Mouse (Mus musculus): ENCODE results near the gene Itsn1. TPM values are rescaled to one million over a fixed set of nuclear protein-coding genes. Genes with fewer than 3 reads are reported as not detected.
A peak's percentile ranks its signal among the peaks of the same experiment; 100 is the strongest.

The Itsn1 gene
- polyA plus RNA-seq, 1 experiment from 2014 or later = 22.7 TPM

- no peak for ATAC-seq (ENCODE audit: insufficient number of reproducible peaks, low FRiP score, low TSS enrichment, low read depth)
- H3K27me3 ChIP-seq = no peaks in the 10 kb centered on the region
- no peak overlapping the region for H3K4me3 ChIP-seq
- peaks cover 34% of the 10 kb centered on the region for H3K4me1 ChIP-seq
- H3K36me3 ChIP-seq = peaks cover 11% of the 10 kb centered on the region; the same call in 1 of the 2 replicates
- no peaks in the 10 kb centered on the region for H3K9me3 ChIP-seq
- WGBS = 89% methylated on average over 4 of the region's 4 CpGs
- no peak overlapping the region for H3K4me2 ChIP-seq
- no peak overlapping the region for H3K27ac ChIP-seq
- no peak overlapping the region for H3K9ac ChIP-seq
Measured at GRCm38 (mm10) chr16:91837558-91838041, 108.5 kb downstream of the Itsn1 start.

- peaks cover 21% of the 10 kb centered on the region for H3K36me3 ChIP-seq
- H3K4me2 ChIP-seq = no peak overlapping the region
- no peak overlapping the region for H3K9ac ChIP-seq
- ATAC-seq (ENCODE audit: insufficient number of reproducible peaks, low FRiP score, low TSS enrichment, low read depth) = no peak
- H3K4me3 ChIP-seq = no peak overlapping the region
- H3K4me1 ChIP-seq = peaks cover 38% of the 10 kb centered on the region
- H3K9me3 ChIP-seq = no peaks in the 10 kb centered on the region
- WGBS = 75% methylated on average over 11 of the region's 11 CpGs
- H3K27ac ChIP-seq = no peak overlapping the region
- H3K27me3 ChIP-seq = no peaks in the 10 kb centered on the region
Measured at GRCm38 (mm10) chr16:91838771-91839170, 109.7 kb downstream of the Itsn1 start.

GRCm38 (mm10) chr16:91839462-91839861, 110.4 kb downstream of the Itsn1 start:
- Histone ChIP-seq H3K36me3 (peaks cover 24% of the 10 kb centered on the region), H3K9ac (no peak overlapping the region), H3K4me3 (no peak overlapping the region), H3K4me1 (peaks cover 42% of the 10 kb centered on the region), H3K27me3 (no peaks in the 10 kb centered on the region), H3K9me3 (no peaks in the 10 kb centered on the region), H3K27ac (no peak overlapping the region), H3K4me2 (no peak overlapping the region)
- WGBS = 57% methylated on average over 11 of the region's 11 CpGs
- no peak for ATAC-seq (ENCODE audit: insufficient number of reproducible peaks, low FRiP score, low TSS enrichment, low read depth)

GRCm38 (mm10) chr16:91841026-91841630, 112.0 kb downstream of the Itsn1 start:
- no peaks in the 10 kb centered on the region for H3K27me3 ChIP-seq
- H3K4me3 ChIP-seq = no peak overlapping the region
- ATAC-seq (ENCODE audit: insufficient number of reproducible peaks, low FRiP score, low TSS enrichment, low read depth) = peak; percentile 44; the same call in 1 of the 2 replicates
- H3K4me2 ChIP-seq = no peak overlapping the region
- H3K9me3 ChIP-seq = no peaks in the 10 kb centered on the region
- peaks cover 24% of the 10 kb centered on the region for H3K36me3 ChIP-seq
- H3K9ac ChIP-seq = no peak overlapping the region
- 50% methylated on average over 14 of the region's 14 CpGs for WGBS
- peaks cover 47% of the 10 kb centered on the region for H3K4me1 ChIP-seq
- peak overlapping the region; percentile 61 for H3K27ac ChIP-seq

GRCm38 (mm10) chr16:91846089-91846741, 117.1 kb downstream of the Itsn1 start:
- WGBS = 14% methylated on average over 10 of the region's 10 CpGs
- no peak overlapping the region for H3K9ac ChIP-seq
- peaks cover 61% of the 10 kb centered on the region for H3K4me1 ChIP-seq
- no peaks in the 10 kb centered on the region for H3K9me3 ChIP-seq
- peak overlapping the region; percentile 34 for H3K27ac ChIP-seq
- peaks cover 21% of the 10 kb centered on the region for H3K36me3 ChIP-seq
- H3K4me3 ChIP-seq = no peak overlapping the region
- ATAC-seq (ENCODE audit: insufficient number of reproducible peaks, low FRiP score, low TSS enrichment, low read depth) = no peak
- no peaks in the 10 kb centered on the region for H3K27me3 ChIP-seq
- H3K4me2 ChIP-seq = no peak overlapping the region

GRCm38 (mm10) chr16:91847525-91848225, 118.6 kb downstream of the Itsn1 start:
- H3K4me1 ChIP-seq = peaks cover 56% of the 10 kb centered on the region
- no peaks in the 10 kb centered on the region for H3K9me3 ChIP-seq
- H3K27me3 ChIP-seq = no peaks in the 10 kb centered on the region
- peaks cover 33% of the 10 kb centered on the region for H3K36me3 ChIP-seq
- no peak for ATAC-seq (ENCODE audit: insufficient number of reproducible peaks, low FRiP score, low TSS enrichment, low read depth)
- H3K9ac ChIP-seq = no peak overlapping the region
- H3K4me2 ChIP-seq = no peak overlapping the region
- H3K4me3 ChIP-seq = no peak overlapping the region
- WGBS = 88% methylated on average over 13 of the region's 13 CpGs
- 0 out of 2 replicates have a peak overlapping the region, but pooled peaks have one; percentile 83 for H3K27ac ChIP-seq

GRCm38 (mm10) chr16:91848505-91848904, 119.4 kb downstream of the Itsn1 start:
- Histone ChIP-seq H3K4me3 (no peak overlapping the region), H3K4me1 (peaks cover 55% of the 10 kb centered on the region), H3K27me3 (no peaks in the 10 kb centered on the region), H3K27ac (peak overlapping the region; percentile 83), H3K4me2 (no peak overlapping the region), H3K36me3 (peaks cover 35% of the 10 kb centered on the region), H3K9ac (no peak overlapping the region), H3K9me3 (no peaks in the 10 kb centered on the region)
- ATAC-seq (ENCODE audit: insufficient number of reproducible peaks, low FRiP score, low TSS enrichment, low read depth) = no peak
- WGBS = 81% methylated on average over 9 of the region's 9 CpGs

- Histone ChIP-seq H3K27me3 (no peaks in the 10 kb centered on the region), H3K36me3 (peaks cover 34% of the 10 kb centered on the region), H3K4me2 (no peak overlapping the region), H3K4me3 (no peak overlapping the region), H3K4me1 (peaks cover 49% of the 10 kb centered on the region), H3K27ac (peak overlapping the region; percentile 83), H3K9me3 (no peaks in the 10 kb centered on the region), H3K9ac (no peak overlapping the region)
- WGBS = 63% methylated on average over 7 of the region's 7 CpGs
- ATAC-seq (ENCODE audit: insufficient number of reproducible peaks, low FRiP score, low TSS enrichment, low read depth) = 0 out of 2 replicates have a peak, but pooled peaks have one; percentile 12
Measured at GRCm38 (mm10) chr16:91848906-91849603, 120.0 kb downstream of the Itsn1 start.

GRCm38 (mm10) chr16:91850175-91850574, 121.1 kb downstream of the Itsn1 start:
- H3K4me2 ChIP-seq = no peak overlapping the region
- peaks cover 45% of the 10 kb centered on the region for H3K36me3 ChIP-seq
- no peak overlapping the region for H3K4me3 ChIP-seq
- no peak overlapping the region for H3K27ac ChIP-seq
- H3K4me1 ChIP-seq = peaks cover 43% of the 10 kb centered on the region
- H3K9me3 ChIP-seq = no peaks in the 10 kb centered on the region
- WGBS = 89% methylated on average over 3 of the region's 3 CpGs
- no peak for ATAC-seq (ENCODE audit: insufficient number of reproducible peaks, low FRiP score, low TSS enrichment, low read depth)
- H3K27me3 ChIP-seq = no peaks in the 10 kb centered on the region
- no peak overlapping the region for H3K9ac ChIP-seq

- Histone ChIP-seq H3K27me3 (no peaks in the 10 kb centered on the region), H3K4me1 (peaks cover 31% of the 10 kb centered on the region), H3K4me3 (no peak overlapping the region), H3K9me3 (no peaks in the 10 kb centered on the region), H3K36me3 (peaks cover 55% of the 10 kb centered on the region), H3K4me2 (no peak overlapping the region), H3K9ac (no peak overlapping the region), H3K27ac (no peak overlapping the region)
- 86% methylated on average over 19 of the region's 19 CpGs for WGBS
- no peak for ATAC-seq (ENCODE audit: insufficient number of reproducible peaks, low FRiP score, low TSS enrichment, low read depth)
Measured at GRCm38 (mm10) chr16:91851456-91852231, 122.6 kb downstream of the Itsn1 start.

- Histone ChIP-seq H3K9me3 (no peaks in the 10 kb centered on the region), H3K4me1 (peaks cover 26% of the 10 kb centered on the region), H3K4me3 (no peak overlapping the region), H3K4me2 (no peak overlapping the region), H3K9ac (no peak overlapping the region), H3K36me3 (peaks cover 66% of the 10 kb centered on the region), H3K27me3 (no peaks in the 10 kb centered on the region), H3K27ac (0 out of 2 replicates have a peak overlapping the region, but pooled peaks have one; percentile 12)
- no peak for ATAC-seq (ENCODE audit: insufficient number of reproducible peaks, low FRiP score, low TSS enrichment, low read depth)
- WGBS = 86% methylated on average over 10 of the region's 10 CpGs
Measured at GRCm38 (mm10) chr16:91852753-91853152, 123.7 kb downstream of the Itsn1 start.

Measured in limb, embryonic 15.5 days (tissue).